9 mouse cellular contexts compared by ENCODE assay signal in genomic region chr15:28070771-28071419, GRCm38 (mm10). TPM values are rescaled to one million over a fixed set of nuclear protein-coding genes. Genes with fewer than 3 reads are reported as not detected.
DNase-seq lines count a peak whose midpoint lies in the region; ATAC-seq and TF ChIP-seq lines count a peak whose summit lies in the region.
"Had no signal": no experiment of that assay in that cellular context is flagged by ENCODE, and none has a peak within 500 bp of the region (broad histone marks: within the 10 kb centered on the region; RNA-seq: fewer than 3 reads in every experiment).

No protein-coding gene starts in this region.

- no peak overlapping the region for H3K27ac ChIP-seq in forebrain, embryonic 11.5 days (ENCODE audit: low read depth, low read length)
- no peak overlapping the region for H3K27ac ChIP-seq in forebrain, embryonic 16.5 days (ENCODE audit: low read length)
- H3K27ac ChIP-seq in hindbrain, postnatal 0 days = no peak overlapping the region

- no peak for DNase-seq in forebrain, embryonic 11.5 days (ENCODE audit: low spot score)
- peak; percentile 99 for DNase-seq in R1 (ENCODE audit: low read depth, low spot score)
- no peak for DNase-seq in hindbrain, postnatal 0 days (ENCODE audit: low spot score)
- DNase-seq in left cerebral cortex, postnatal 4 days = no peak
- no peak for DNase-seq in left cerebral cortex, adult 18-20 months (ENCODE audit: low spot score in 2 of 2)

- H3K27me3 ChIP-seq in forebrain, embryonic 11.5 days (ENCODE audit: control insufficient read depth, insufficient read depth, low read length) = no peaks in the 10 kb centered on the region
- H3K27me3 ChIP-seq in forebrain, embryonic 16.5 days (replicated peaks; ENCODE audit: control insufficient read depth, insufficient read depth, low read length) = no peaks in the 10 kb centered on the region
- no peaks in the 10 kb centered on the region for H3K27me3 ChIP-seq in hindbrain, postnatal 0 days (ENCODE audit: insufficient read depth, low read length)

- H3K9ac ChIP-seq in forebrain, embryonic 11.5 days (ENCODE audit: low read length) = no peak overlapping the region
- no peak overlapping the region for H3K9ac ChIP-seq in forebrain, embryonic 16.5 days (replicated peaks; ENCODE audit: low read depth, low read length)
- H3K9ac ChIP-seq in hindbrain, postnatal 0 days (replicated peaks; ENCODE audit: low read length) = no peak overlapping the region

- 2% methylated on average over 12 of the region's 12 CpGs for WGBS in forebrain, embryonic 11.5 days
- 5% methylated on average over 12 of the region's 12 CpGs for WGBS in forebrain, embryonic 16.5 days
- 2% methylated on average over 12 of the region's 12 CpGs for WGBS in hindbrain, postnatal 0 days

- H3K4me1 ChIP-seq in forebrain, embryonic 11.5 days (replicated peaks; ENCODE audit: control insufficient read depth, insufficient read depth, low read length) = no peaks in the 10 kb centered on the region
- no peaks in the 10 kb centered on the region for H3K4me1 ChIP-seq in forebrain, embryonic 16.5 days (replicated peaks; ENCODE audit: control insufficient read depth, insufficient read depth, low read length)
- no peaks in the 10 kb centered on the region for H3K4me1 ChIP-seq in hindbrain, postnatal 0 days (ENCODE audit: insufficient read depth, low read length)

- H3K36me3 ChIP-seq in forebrain, embryonic 11.5 days (ENCODE audit: control insufficient read depth, insufficient read depth, low read length) = no peaks in the 10 kb centered on the region
- H3K36me3 ChIP-seq in forebrain, embryonic 16.5 days (ENCODE audit: control insufficient read depth, insufficient read depth) = no peaks in the 10 kb centered on the region
- H3K36me3 ChIP-seq in hindbrain, postnatal 0 days (ENCODE audit: insufficient read depth, low read length) = no peaks in the 10 kb centered on the region

- TF ChIP-seq CTCF in hindbrain, postnatal 0 days (IDR thresholded peaks at IDR 0.05; ENCODE audit: low read depth) = no peak

- H3K4me2 ChIP-seq in forebrain, embryonic 11.5 days (ENCODE audit: low read depth, low read length, severe bottlenecking) = peak overlapping the region; percentile 31; the same call in 1 of the 2 replicates
- H3K4me2 ChIP-seq in forebrain, embryonic 16.5 days (ENCODE audit: low read length) = no peak overlapping the region; the same call in 1 of the 2 replicates
- H3K4me2 ChIP-seq in hindbrain, postnatal 0 days (ENCODE audit: low read depth, low read length) = peak overlapping the region; percentile 48

- H3K9me3 ChIP-seq in forebrain, embryonic 11.5 days (ENCODE audit: control insufficient read depth, low read length) = no peaks in the 10 kb centered on the region
- H3K9me3 ChIP-seq in forebrain, embryonic 16.5 days (ENCODE audit: control insufficient read depth, low read length) = no peaks in the 10 kb centered on the region
- H3K9me3 ChIP-seq in hindbrain, postnatal 0 days (ENCODE audit: low read length) = no peaks in the 10 kb centered on the region

- no peak overlapping the region for H3K4me3 ChIP-seq in forebrain, embryonic 11.5 days (ENCODE audit: low read depth, low read length)
- no peak overlapping the region for H3K4me3 ChIP-seq in forebrain, embryonic 16.5 days (replicated peaks; ENCODE audit: low read length)
- peak overlapping the region; percentile 7; the same call in 1 of the 2 replicates for H3K4me3 ChIP-seq in hindbrain, postnatal 0 days (ENCODE audit: low read length)

- ATAC-seq in forebrain, embryonic 11.5 days (replicated peaks; ENCODE audit: low FRiP score) = no peak
- no peak for ATAC-seq in forebrain, embryonic 16.5 days
- no peak for ATAC-seq in hindbrain, postnatal 0 days
- peak; percentile 77 for ATAC-seq in megakaryocyte progenitor cell, adult 5-6 weeks (replicated peaks; ENCODE audit: poor library complexity)
- ATAC-seq in inflammation-experienced regulatory T-cells, adult 6 months = no peak
- ATAC-seq: CD4-positive, CD25-positive, alpha-beta regulatory T cell, adult 4 months had no signal

- intact Hi-C loops in left cerebral cortex, postnatal 4 days (cut with DNase I) = no loop called here

RNA-seq across cellular contexts. Expression of gene Trio, which starts 45.2 kb away (rescaled TPM):
- 41.8 and 42.5 TPM in 2 replicates for polyA plus RNA-seq in forebrain, embryonic 11.5 days (2014; fragmentation: Nextera tagmentation; extraction: Ambion mirVana)
- polyA plus RNA-seq in forebrain, embryonic 16.5 days (2015; fragmentation: Nextera tagmentation; extraction: Ambion mirVana) = 40.8 and 42.6 TPM in 2 replicates
- total RNA-seq in hindbrain, postnatal 0 days (2014; rRNA removed) = 188 and 197 TPM in 2 replicates
- polyA plus RNA-seq in hindbrain, postnatal 0 days (2015; fragmentation: Nextera tagmentation; extraction: Ambion mirVana) = 19.9 and 24.0 TPM in 2 replicates
- total RNA-seq in megakaryocyte progenitor cell, adult 5-6 weeks (2015) = 18.1 and 19.4 TPM in 2 replicates
- total RNA-seq in megakaryocyte progenitor cell, adult 5-6 weeks (2017) = 17.7 and 20.2 TPM in 2 replicates
- 100 to 1,000 TPM; 278 to 290 TPM for total RNA-seq in left cerebral cortex, postnatal 4 days (2021)
- polyA plus RNA-seq in inflammation-experienced regulatory T-cells, adult 6 months (2017; shearing (Covaris generic)) = 1 to 10 TPM; 3.1 to 9.4 (median 9.0) TPM
- 100 to 1,000 TPM; 207 to 235 TPM for total RNA-seq in left cerebral cortex, adult 18-20 months (2021)
